Mouse (Mus musculus) heart, embryonic 16.5 days (tissue): ENCODE measurements around the gene Fam173b. TPM values are rescaled to one million over a fixed set of nuclear protein-coding genes. Genes with fewer than 3 reads are reported as not detected.

ENCODE experiments used
- ATAC-seq: fragments of 200-750 bp; cut with Nextera tagmentation; replicated peaks from 2 replicates; pipeline ENCODE4 v1.8.0; 2017; ENCODE audit warnings: moderate number of reproducible peaks; ENCODE audit not compliant: insufficient read depth, low FRiP score; ENCODE audit errors: extremely low read depth
- H3K27ac ChIP-seq: fragments of 300-500 bp; sonication (generic); 2 replicates; pipeline ENCODE4 v1.5.1; 2014; ENCODE audit warnings: mild to moderate bottlenecking, low read length, control low read depth, moderate library complexity
- H3K27me3 ChIP-seq: fragments of 300-500 bp; sonication (generic); 2 replicates; pipeline ENCODE4 v1.6.1; 2014; ENCODE audit warnings: low read length, mixed read lengths; ENCODE audit not compliant: control insufficient read depth, insufficient read depth
- H3K36me3 ChIP-seq: fragments of 300-500 bp; sonication (generic); 2 replicates; pipeline ENCODE4 v1.6.1; 2014; ENCODE audit not compliant: control insufficient read depth, insufficient read depth
- H3K4me1 ChIP-seq: fragments of 300-500 bp; sonication (generic); 2 replicates; pipeline ENCODE4 v1.6.1; 2014; ENCODE audit warnings: low read length, mixed read lengths; ENCODE audit not compliant: control insufficient read depth, insufficient read depth
- H3K4me2 ChIP-seq: fragments of 300-500 bp; sonication (generic); 2 replicates; pipeline ENCODE4 v1.6.1; 2014; ENCODE audit warnings: low read depth, mild to moderate bottlenecking, control low read depth, low read length
- H3K4me3 ChIP-seq: fragments of 300-500 bp; sonication (generic); 2 replicates; pipeline ENCODE4 v1.5.1; 2014; ENCODE audit warnings: mild to moderate bottlenecking, control low read depth, low read length
- H3K9ac ChIP-seq: fragments of 300-500 bp; sonication (generic); 2 replicates; pipeline ENCODE4 v1.6.1; 2014; ENCODE audit warnings: low read length, control low read depth
- H3K9me3 ChIP-seq: fragments of 300-500 bp; sonication (generic); replicated peaks from 2 replicates; pipeline ENCODE4 v1.6.1; 2016; ENCODE audit warnings: low read length; ENCODE audit not compliant: control insufficient read depth
- WGBS: fragments of 180-500 bp; shearing (Covaris S2); extraction: QIAGEN DNeasy Blood & Tissue Kit; methylation state at CpG from one replicate; pipeline ENCODE4 v1.1.7; 2014; 5-methylcytosine and 5-hydroxymethylcytosine counted together
- polyA plus RNA-seq: library from polyadenylated mRNA; unstranded; fragments of >200 nt; fragmentation: Nextera tagmentation; extraction: Ambion mirVana; gene quantifications from 2 replicates; pipeline ENCODE4 v1.2.1, GENCODE M21; 2015

Gene Fam173b
- polyA plus RNA-seq, 1 experiment from 2014 or later: 14.8 TPM

- H3K4me3 ChIP-seq: no peak overlapping the region
- no peaks in the 10 kb centered on the region for H3K27me3 ChIP-seq
- no peak overlapping the region for H3K9ac ChIP-seq
- no peak overlapping the region for H3K27ac ChIP-seq
- ATAC-seq: no peak
- H3K9me3 ChIP-seq: no peaks in the 10 kb centered on the region
- H3K4me1 ChIP-seq: peaks cover 15% of the 10 kb centered on the region
- peaks cover 56% of the 10 kb centered on the region for H3K36me3 ChIP-seq
- WGBS: 58% methylated on average over 7 of the region's 7 CpGs
- no peak overlapping the region for H3K4me2 ChIP-seq
Measured at GRCm38 (mm10) chr15:31595651-31596050, 6.0 kb upstream of the Fam173b start.

DNA sequence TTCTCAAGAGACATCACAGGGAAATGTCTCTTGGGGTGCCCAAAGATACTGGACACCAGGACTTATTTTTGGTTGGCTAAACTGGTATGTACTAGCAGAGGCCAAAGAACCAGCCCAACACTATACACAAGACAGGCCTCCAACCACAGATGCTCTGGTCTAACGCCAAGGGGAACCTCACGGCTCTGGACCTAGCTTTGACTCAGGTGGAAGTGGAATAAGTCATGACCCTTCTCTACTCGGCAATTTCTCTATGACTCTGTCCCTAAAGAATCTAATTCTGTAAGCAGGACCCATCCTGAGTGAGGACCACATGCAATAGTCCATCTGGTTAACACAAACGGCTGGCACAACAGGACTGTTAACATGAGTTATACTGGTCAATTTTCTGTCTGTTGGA is 1.8 kb upstream of the Fam173b start:
- no peak overlapping the region for H3K9ac ChIP-seq
- peaks cover 14% of the 10 kb centered on the region for H3K36me3 ChIP-seq
- no peaks in the 10 kb centered on the region for H3K9me3 ChIP-seq
- H3K4me3 ChIP-seq: 0 out of 2 replicates have a peak overlapping the region, but pooled peaks have one; percentile 95
- ATAC-seq: no peak
- H3K27ac ChIP-seq: no peak overlapping the region
- WGBS: 55% methylated on average over 4 of the region's 4 CpGs
- peak overlapping the region; percentile 98 for H3K4me2 ChIP-seq
- no peaks in the 10 kb centered on the region for H3K27me3 ChIP-seq
- peaks cover 21% of the 10 kb centered on the region for H3K4me1 ChIP-seq

GRCm38 (mm10) chr15:31601279-31601645 is 390 bp upstream of the Fam173b start:
- Histone ChIP-seq H3K4me1 (peaks cover 21% of the 10 kb centered on the region), H3K27me3 (no peaks in the 10 kb centered on the region), H3K4me3 (peak overlapping the region; percentile 95), H3K9me3 (no peaks in the 10 kb centered on the region), H3K36me3 (0 out of 2 replicates have a peak, but pooled peaks cover 3% of the 10 kb centered on the region), H3K27ac (peak overlapping the region; percentile 57), H3K9ac (peak overlapping the region; percentile 96), H3K4me2 (peak overlapping the region; percentile 98)
- ATAC-seq: peak; percentile 70
- 0% methylated on average over 33 of the region's 33 CpGs for WGBS

- peak overlapping the region; percentile 96 for H3K9ac ChIP-seq
- peak overlapping the region; percentile 74 for H3K4me2 ChIP-seq
- no peaks in the 10 kb centered on the region for H3K36me3 ChIP-seq
- peak overlapping the region; percentile 95 for H3K4me3 ChIP-seq
- H3K27ac ChIP-seq: peak overlapping the region; percentile 93
- ATAC-seq: peak; percentile 58
- H3K27me3 ChIP-seq: no peaks in the 10 kb centered on the region
- peaks cover 26% of the 10 kb centered on the region for H3K4me1 ChIP-seq
- 3% methylated on average over 15 of the region's 15 CpGs for WGBS
- no peaks in the 10 kb centered on the region for H3K9me3 ChIP-seq
Measured at GRCm38 (mm10) chr15:31602426-31602825, 774 bp downstream of the Fam173b start.

- no peak for ATAC-seq
- H3K9me3 ChIP-seq: no peaks in the 10 kb centered on the region
- H3K4me1 ChIP-seq: peaks cover 26% of the 10 kb centered on the region
- peak overlapping the region; percentile 74 for H3K4me2 ChIP-seq
- H3K27ac ChIP-seq: no peak overlapping the region
- peak overlapping the region; percentile 95 for H3K4me3 ChIP-seq
- 85% methylated on average over 13 of the region's 13 CpGs for WGBS
- H3K36me3 ChIP-seq: no peaks in the 10 kb centered on the region
- H3K27me3 ChIP-seq: no peaks in the 10 kb centered on the region
- peak overlapping the region; percentile 96 for H3K9ac ChIP-seq
Measured at GRCm38 (mm10) chr15:31603113-31603512, 1.5 kb downstream of the Fam173b start.

- Histone ChIP-seq H3K4me1 (peaks cover 9% of the 10 kb centered on the region), H3K9ac (no peak overlapping the region), H3K4me2 (no peak overlapping the region), H3K4me3 (no peak overlapping the region), H3K36me3 (0 out of 2 replicates have a peak, but pooled peaks cover 3% of the 10 kb centered on the region), H3K27me3 (no peaks in the 10 kb centered on the region), H3K27ac (no peak overlapping the region), H3K9me3 (no peaks in the 10 kb centered on the region)
- WGBS: 50% methylated on average over 6 of the region's 6 CpGs
- ATAC-seq: no peak
Measured at GRCm38 (mm10) chr15:31606821-31607220, 5.2 kb downstream of the Fam173b start.

GRCm38 (mm10) chr15:31611027-31611426 is 9.4 kb downstream of the Fam173b start:
- H3K27me3 ChIP-seq: no peaks in the 10 kb centered on the region
- 66% methylated on average over 3 of the region's 3 CpGs for WGBS
- no peak for ATAC-seq

DNA sequence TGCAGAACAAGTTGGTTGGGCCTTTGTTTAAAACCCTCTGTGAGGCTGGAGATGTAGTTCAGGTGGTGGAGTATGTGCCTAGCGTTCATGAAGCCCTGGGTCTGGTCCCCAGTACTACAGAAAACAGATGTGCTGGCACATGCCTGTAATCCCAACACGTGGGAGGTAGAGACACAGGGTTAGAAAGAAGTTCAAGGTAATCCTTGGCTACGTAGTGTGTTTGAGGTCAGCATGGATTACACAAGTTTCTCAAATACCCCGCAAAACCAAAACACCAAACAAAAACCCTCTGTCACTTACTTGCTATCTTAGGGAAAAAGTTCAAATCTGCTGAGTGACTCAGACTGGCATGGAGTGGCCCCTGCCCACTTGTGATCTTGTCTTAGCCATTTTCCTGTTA is 10.3 kb downstream of the Fam173b start:
- H3K27me3 ChIP-seq: no peaks in the 10 kb centered on the region
- no peaks in the 10 kb centered on the region for H3K9me3 ChIP-seq
- 90% methylated on average over 4 of the region's 4 CpGs for WGBS
- no peak overlapping the region for H3K4me2 ChIP-seq
- H3K36me3 ChIP-seq: 0 out of 2 replicates have a peak, but pooled peaks cover 4% of the 10 kb centered on the region
- ATAC-seq: no peak
- peaks cover under 1% of the 10 kb centered on the region for H3K4me1 ChIP-seq
- no peak overlapping the region for H3K4me3 ChIP-seq
- H3K27ac ChIP-seq: no peak overlapping the region
- H3K9ac ChIP-seq: no peak overlapping the region

More at GRCm38 (mm10) chr15:31611027-31611426, 9.4 kb downstream of the Fam173b start:
- Histone ChIP-seq H3K9me3 (no peaks in the 10 kb centered on the region), H3K4me1 (peaks cover 5% of the 10 kb centered on the region), H3K9ac (no peak overlapping the region), H3K36me3 (0 out of 2 replicates have a peak, but pooled peaks cover 3% of the 10 kb centered on the region), H3K4me2 (no peak overlapping the region), H3K4me3 (no peak overlapping the region), H3K27ac (no peak overlapping the region)

GRCm38 (mm10) chr15:31613826-31614453 is 12.3 kb downstream of the Fam173b start:
- Histone ChIP-seq H3K4me3 (no peak overlapping the region), H3K4me2 (no peak overlapping the region), H3K27me3 (no peaks in the 10 kb centered on the region), H3K9me3 (no peaks in the 10 kb centered on the region), H3K4me1 (no peaks in the 10 kb centered on the region), H3K9ac (no peak overlapping the region), H3K36me3 (peaks cover 16% of the 10 kb centered on the region), H3K27ac (no peak overlapping the region)
- 89% methylated on average over 6 of the region's 6 CpGs for WGBS
- no peak for ATAC-seq
